Mouse (Mus musculus): ENCODE measurements around the gene Ifi206. TPM values are rescaled to one million over a fixed set of nuclear protein-coding genes. Genes with fewer than 3 reads are reported as not detected.

The Ifi206 gene
- polyA plus RNA-seq, 1 experiment from 2014 or later, result not detected

DNA sequence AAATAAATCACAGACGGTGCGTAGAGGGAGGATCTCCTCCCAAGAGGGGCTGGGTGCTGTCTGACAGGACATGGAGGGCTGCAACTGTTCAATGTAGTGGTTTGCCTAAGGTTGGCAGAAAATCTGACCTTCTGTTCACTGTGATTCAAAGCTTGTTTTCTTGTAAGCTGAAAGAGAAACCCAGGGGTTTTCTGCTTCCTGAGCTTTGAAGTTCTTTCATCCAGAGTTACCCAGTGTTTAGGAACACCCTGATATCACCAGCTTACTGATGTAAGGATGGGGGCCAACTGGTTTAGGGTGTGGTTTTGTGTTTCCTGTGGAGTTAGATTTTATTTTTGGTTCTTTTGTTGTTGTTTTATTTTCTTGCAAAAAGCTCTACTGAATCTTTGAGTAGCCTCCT, 58.4 kb downstream of the Ifi206 start:
- DNase-seq (ENCODE audit: low spot score) (no peak), ATAC-seq (ENCODE audit: insufficient number of reproducible peaks, low FRiP score, low TSS enrichment, low read depth) (no peak)
- Histone ChIP-seq H3K9ac (ENCODE audit: low read length) (no peak overlapping the region), H3K9me3 (ENCODE audit: control insufficient read depth, low read length) (no peaks in the 10 kb centered on the region), H3K27me3 (ENCODE audit: control insufficient read depth, insufficient read depth, low read length) (no peaks in the 10 kb centered on the region), H3K4me3 (ENCODE audit: low read depth, low read length) (no peak overlapping the region), H3K4me1 (ENCODE audit: control insufficient read depth, insufficient read depth, low read length) (no peaks in the 10 kb centered on the region), H3K27ac (replicated peaks; ENCODE audit: low read depth, low read length) (no peak overlapping the region), H3K36me3 (ENCODE audit: control insufficient read depth, insufficient read depth, low read length) (no peaks in the 10 kb centered on the region), H3K4me2 (ENCODE audit: low read depth, severe bottlenecking) (no peak overlapping the region)
- 87% methylated on average over 2 of the region's 2 CpGs for WGBS

DNA sequence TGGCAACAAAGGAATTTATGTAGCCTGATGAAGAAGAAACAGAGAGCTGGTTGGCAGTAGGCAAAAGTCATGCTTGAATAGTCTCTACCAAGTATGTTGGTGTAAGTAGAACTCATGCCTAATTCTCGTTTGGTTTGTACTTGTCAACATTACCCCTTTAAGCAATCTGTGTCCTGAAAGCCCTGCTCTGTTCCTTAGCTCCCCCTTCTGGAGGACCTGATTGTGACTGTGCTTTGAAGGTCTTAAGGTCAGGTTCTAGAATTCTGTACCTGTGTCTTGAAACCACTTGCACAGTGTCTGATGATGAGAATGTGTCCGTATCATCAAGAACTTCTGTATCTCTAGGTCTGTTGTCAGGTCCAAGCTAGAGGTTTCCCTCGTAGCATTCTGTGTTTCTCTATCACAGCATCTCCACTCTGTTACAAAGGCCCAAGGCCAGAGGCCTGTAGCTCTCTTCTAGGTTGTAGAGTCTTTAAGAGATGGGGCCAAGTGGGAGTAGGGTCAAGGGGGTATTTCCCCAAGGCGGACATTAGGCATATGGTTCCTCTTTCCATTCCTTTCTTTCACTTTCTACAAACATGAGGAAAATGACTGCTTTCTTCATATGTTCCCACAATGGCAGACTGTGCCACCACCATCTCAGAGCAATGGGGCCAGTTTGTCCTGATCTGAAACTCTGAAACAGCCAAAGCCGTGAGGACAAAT, 60.7 kb downstream of the Ifi206 start:
- Histone ChIP-seq H3K4me1 (ENCODE audit: control insufficient read depth, insufficient read depth, low read length) (no peaks in the 10 kb centered on the region), H3K9ac (ENCODE audit: low read length) (no peak overlapping the region), H3K27ac (replicated peaks; ENCODE audit: low read depth, low read length) (no peak overlapping the region), H3K9me3 (ENCODE audit: control insufficient read depth, low read length) (no peaks in the 10 kb centered on the region), H3K27me3 (ENCODE audit: control insufficient read depth, insufficient read depth, low read length) (no peaks in the 10 kb centered on the region), H3K36me3 (ENCODE audit: control insufficient read depth, insufficient read depth, low read length) (no peaks in the 10 kb centered on the region), H3K4me3 (ENCODE audit: low read depth, low read length) (no peak overlapping the region), H3K4me2 (ENCODE audit: low read depth, severe bottlenecking) (no peak overlapping the region)
- 86% methylated on average over 5 of the region's 5 CpGs for WGBS
- ATAC-seq (ENCODE audit: insufficient number of reproducible peaks, low FRiP score, low TSS enrichment, low read depth), result no peak
- no peak for DNase-seq (ENCODE audit: low spot score)

- ATAC-seq (ENCODE audit: insufficient number of reproducible peaks, low FRiP score, low TSS enrichment, low read depth) (no peak), DNase-seq (ENCODE audit: low spot score) (no peak)
- WGBS, result 87% methylated on average over 8 of the region's 8 CpGs
- H3K27ac ChIP-seq (replicated peaks; ENCODE audit: low read depth, low read length), result no peak overlapping the region
- H3K4me2 ChIP-seq (ENCODE audit: low read depth, severe bottlenecking), result no peak overlapping the region
- H3K27me3 ChIP-seq (ENCODE audit: control insufficient read depth, insufficient read depth, low read length), result no peaks in the 10 kb centered on the region
- no peak overlapping the region for H3K9ac ChIP-seq (ENCODE audit: low read length)
- no peaks in the 10 kb centered on the region for H3K9me3 ChIP-seq (ENCODE audit: control insufficient read depth, low read length)
- no peak overlapping the region for H3K4me3 ChIP-seq (ENCODE audit: low read depth, low read length)
- no peaks in the 10 kb centered on the region for H3K36me3 ChIP-seq (ENCODE audit: control insufficient read depth, insufficient read depth, low read length)
- no peaks in the 10 kb centered on the region for H3K4me1 ChIP-seq (ENCODE audit: control insufficient read depth, insufficient read depth, low read length)
These were observed 63.5 kb downstream of the Ifi206 start for GRCm38 (mm10) chr1:173427385-173427784.

GRCm38 (mm10) chr1:173426345-173426744, 64.5 kb downstream of the Ifi206 start:
- Histone ChIP-seq H3K9me3 (ENCODE audit: control insufficient read depth, low read length) (no peaks in the 10 kb centered on the region), H3K4me3 (ENCODE audit: low read depth, low read length) (no peak overlapping the region), H3K4me1 (ENCODE audit: control insufficient read depth, insufficient read depth, low read length) (no peaks in the 10 kb centered on the region), H3K27me3 (ENCODE audit: control insufficient read depth, insufficient read depth, low read length) (no peaks in the 10 kb centered on the region), H3K36me3 (ENCODE audit: control insufficient read depth, insufficient read depth, low read length) (no peaks in the 10 kb centered on the region), H3K4me2 (ENCODE audit: low read depth, severe bottlenecking) (no peak overlapping the region), H3K27ac (replicated peaks; ENCODE audit: low read depth, low read length) (no peak overlapping the region), H3K9ac (ENCODE audit: low read length) (no peak overlapping the region)
- WGBS, result 89% methylated on average over 2 of the region's 2 CpGs
- DNase-seq (ENCODE audit: low spot score) (no peak), ATAC-seq (ENCODE audit: insufficient number of reproducible peaks, low FRiP score, low TSS enrichment, low read depth) (no peak)

DNA sequence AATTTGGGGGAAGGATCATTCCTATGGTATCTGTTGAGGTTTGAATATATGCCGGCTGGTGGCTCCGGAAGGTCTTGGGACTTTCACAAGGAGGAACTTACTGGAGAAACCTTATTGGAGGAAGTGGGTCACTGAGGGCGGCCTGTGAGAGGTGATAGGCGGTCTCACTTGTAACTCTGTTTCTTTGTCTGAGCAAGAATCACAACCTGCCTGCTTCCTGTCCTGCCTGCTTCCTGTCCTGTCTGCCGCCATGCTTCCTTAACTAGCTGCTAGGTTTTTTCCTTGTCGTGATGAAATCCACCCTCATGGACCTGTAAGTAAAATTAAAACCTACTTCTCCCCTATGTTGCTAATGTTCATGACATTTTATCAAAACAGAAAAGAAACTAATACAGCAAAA, 70.5 kb downstream of the Ifi206 start:
- Histone ChIP-seq H3K27ac (replicated peaks; ENCODE audit: low read depth, low read length) (no peak overlapping the region), H3K4me2 (ENCODE audit: low read depth, severe bottlenecking) (no peak overlapping the region), H3K4me1 (ENCODE audit: control insufficient read depth, insufficient read depth, low read length) (no peaks in the 10 kb centered on the region), H3K9ac (ENCODE audit: low read length) (no peak overlapping the region), H3K27me3 (ENCODE audit: control insufficient read depth, insufficient read depth, low read length) (no peaks in the 10 kb centered on the region), H3K36me3 (ENCODE audit: control insufficient read depth, insufficient read depth, low read length) (no peaks in the 10 kb centered on the region), H3K9me3 (ENCODE audit: control insufficient read depth, low read length) (no peaks in the 10 kb centered on the region), H3K4me3 (ENCODE audit: low read depth, low read length) (no peak overlapping the region)
- WGBS, result 80% methylated on average over 6 of the region's 6 CpGs
- ATAC-seq (ENCODE audit: insufficient number of reproducible peaks, low FRiP score, low TSS enrichment, low read depth) (no peak), DNase-seq (ENCODE audit: low spot score) (no peak)

GRCm38 (mm10) chr1:173418936-173419621, 71.8 kb downstream of the Ifi206 start:
- H3K27ac ChIP-seq (replicated peaks; ENCODE audit: low read depth, low read length), result no peak overlapping the region
- H3K4me1 ChIP-seq (ENCODE audit: control insufficient read depth, insufficient read depth, low read length), result no peaks in the 10 kb centered on the region
- H3K4me3 ChIP-seq (ENCODE audit: low read depth, low read length), result no peak overlapping the region
- no peaks in the 10 kb centered on the region for H3K36me3 ChIP-seq (ENCODE audit: control insufficient read depth, insufficient read depth, low read length)
- no peaks in the 10 kb centered on the region for H3K9me3 ChIP-seq (ENCODE audit: control insufficient read depth, low read length)
- ATAC-seq (ENCODE audit: insufficient number of reproducible peaks, low FRiP score, low TSS enrichment, low read depth) (no peak; the same call in 1 of the 2 replicates), DNase-seq (ENCODE audit: low spot score) (no peak)
- no peak overlapping the region for H3K9ac ChIP-seq (ENCODE audit: low read length)
- H3K4me2 ChIP-seq (ENCODE audit: low read depth, severe bottlenecking), result no peak overlapping the region
- WGBS, result 91% methylated on average over 1 of the region's 1 CpGs
- H3K27me3 ChIP-seq (ENCODE audit: control insufficient read depth, insufficient read depth, low read length), result no peaks in the 10 kb centered on the region

GRCm38 (mm10) chr1:173418516-173418915, 72.3 kb downstream of the Ifi206 start:
- Histone ChIP-seq H3K36me3 (ENCODE audit: control insufficient read depth, insufficient read depth, low read length) (no peaks in the 10 kb centered on the region), H3K27me3 (ENCODE audit: control insufficient read depth, insufficient read depth, low read length) (no peaks in the 10 kb centered on the region), H3K9me3 (ENCODE audit: control insufficient read depth, low read length) (no peaks in the 10 kb centered on the region), H3K4me3 (ENCODE audit: low read depth, low read length) (no peak overlapping the region), H3K9ac (ENCODE audit: low read length) (no peak overlapping the region), H3K27ac (replicated peaks; ENCODE audit: low read depth, low read length) (no peak overlapping the region), H3K4me1 (ENCODE audit: control insufficient read depth, insufficient read depth, low read length) (no peaks in the 10 kb centered on the region), H3K4me2 (ENCODE audit: low read depth, severe bottlenecking) (no peak overlapping the region)
- DNase-seq (ENCODE audit: low spot score) (no peak), ATAC-seq (ENCODE audit: insufficient number of reproducible peaks, low FRiP score, low TSS enrichment, low read depth) (no peak)
- 81% methylated on average over 3 of the region's 3 CpGs for WGBS

All from limb, embryonic 11.5 days (tissue).